Mouse (Mus musculus): ENCODE data around the gene Smpd3.

The Smpd3 gene

DNA sequence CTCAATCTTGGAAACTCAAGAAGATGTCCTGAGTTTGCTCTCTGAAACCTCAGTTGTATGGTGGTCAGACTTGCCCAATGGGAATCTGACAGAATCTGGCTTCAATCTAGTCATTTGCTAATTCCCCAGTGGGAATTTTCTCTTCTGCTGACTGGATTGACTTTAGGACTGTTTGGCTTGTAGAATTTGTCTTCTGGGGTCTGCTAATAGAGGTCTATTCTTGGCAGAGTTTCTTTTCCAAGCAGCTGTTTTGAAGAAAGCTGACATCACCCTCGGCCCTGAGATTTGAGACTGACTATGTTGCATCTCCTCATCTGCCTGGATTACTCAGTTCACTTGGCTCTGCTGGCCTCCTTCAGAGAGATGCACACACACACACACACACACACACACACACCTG lies 38.9 kb downstream of the Smpd3 start:
- ATAC-seq (ENCODE audit: insufficient number of reproducible peaks, low FRiP score, low TSS enrichment) = no peak

DNA sequence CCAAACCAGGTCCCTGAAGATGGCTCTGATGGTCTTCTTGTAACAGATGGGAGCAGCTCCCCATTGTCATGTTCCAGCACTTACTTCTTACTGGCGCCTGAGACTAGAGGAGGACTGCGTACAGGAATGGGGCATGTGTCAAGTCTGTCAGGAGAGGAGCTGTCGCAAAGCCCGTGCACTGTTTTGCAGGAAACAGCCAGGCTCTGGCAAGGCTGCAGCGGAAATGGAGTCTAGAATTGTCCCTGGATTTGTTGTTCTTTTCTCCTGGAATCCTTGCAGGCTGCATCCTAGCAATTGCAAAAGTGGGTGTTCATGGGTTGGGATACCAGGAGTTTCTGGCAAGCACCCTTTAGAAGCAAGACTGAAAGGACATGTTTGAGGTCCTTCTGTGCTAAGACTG lies 39.5 kb downstream of the Smpd3 start:
- no peak for ATAC-seq (ENCODE audit: insufficient number of reproducible peaks, low FRiP score, low TSS enrichment)

DNA sequence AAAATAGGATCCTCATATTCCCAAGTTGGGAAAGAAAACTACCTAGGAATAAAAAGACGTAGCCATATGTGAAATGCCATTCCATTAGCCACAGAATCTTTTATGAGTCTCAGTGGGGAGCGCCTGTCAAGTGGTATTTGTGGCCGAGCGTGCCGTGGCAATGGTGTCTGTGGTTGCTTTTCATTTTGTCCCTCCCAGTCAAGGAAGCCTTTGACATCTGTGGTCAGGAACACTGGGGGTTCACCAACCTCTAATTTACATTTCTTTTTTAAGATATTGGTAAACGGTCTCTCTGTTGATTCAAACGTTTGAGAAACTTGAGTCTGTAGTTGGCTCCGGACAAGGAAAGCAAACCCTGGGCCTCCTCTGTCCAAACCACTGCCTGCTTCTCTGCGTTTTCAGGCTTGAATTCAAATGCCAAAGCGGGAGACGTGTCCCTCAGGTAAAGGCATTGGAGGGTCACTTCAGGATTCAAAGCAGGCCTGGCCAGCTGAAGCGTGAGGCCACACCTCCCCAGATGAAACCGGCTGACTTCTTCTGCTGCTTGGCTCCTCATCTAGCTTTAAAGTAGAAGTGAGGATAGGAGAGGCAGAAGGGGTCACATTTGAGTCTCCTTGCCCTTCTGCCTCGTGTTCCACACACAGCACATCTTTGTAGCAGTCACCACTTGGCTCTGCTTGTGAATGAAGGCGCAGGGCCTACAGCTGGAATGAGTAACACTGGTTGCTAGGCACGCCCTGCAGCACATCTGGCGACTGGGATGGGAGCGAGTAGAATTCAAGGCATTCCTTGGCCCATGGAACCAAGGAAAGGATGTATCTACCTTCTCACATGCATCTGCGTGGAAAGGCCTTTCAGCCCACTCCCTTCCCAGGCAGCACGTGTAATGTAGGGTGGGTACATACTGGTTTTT lies 45.0 kb downstream of the Smpd3 start:
- no peak for ATAC-seq (ENCODE audit: insufficient number of reproducible peaks, low FRiP score, low TSS enrichment)

DNA sequence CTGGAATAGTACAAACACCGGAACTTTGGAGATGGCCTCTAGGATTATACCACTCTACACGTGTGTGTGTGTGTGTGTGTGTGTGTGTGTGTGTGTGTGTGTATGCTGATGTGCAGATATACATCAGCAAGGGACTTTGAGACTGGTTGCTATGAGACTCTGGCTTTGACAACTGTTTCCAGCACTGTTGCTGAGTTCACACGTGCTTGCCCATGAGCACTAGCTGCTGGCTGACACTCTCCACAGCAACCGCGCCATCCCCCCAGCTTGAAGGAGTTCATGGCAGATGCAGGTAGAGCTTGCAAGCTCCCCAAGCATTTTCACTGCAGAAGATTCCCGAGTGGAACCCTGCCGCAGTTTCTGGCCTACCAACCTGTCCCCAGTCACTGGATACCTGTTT lies 48.3 kb downstream of the Smpd3 start:
- no peak for ATAC-seq (ENCODE audit: insufficient number of reproducible peaks, low FRiP score, low TSS enrichment)

DNA sequence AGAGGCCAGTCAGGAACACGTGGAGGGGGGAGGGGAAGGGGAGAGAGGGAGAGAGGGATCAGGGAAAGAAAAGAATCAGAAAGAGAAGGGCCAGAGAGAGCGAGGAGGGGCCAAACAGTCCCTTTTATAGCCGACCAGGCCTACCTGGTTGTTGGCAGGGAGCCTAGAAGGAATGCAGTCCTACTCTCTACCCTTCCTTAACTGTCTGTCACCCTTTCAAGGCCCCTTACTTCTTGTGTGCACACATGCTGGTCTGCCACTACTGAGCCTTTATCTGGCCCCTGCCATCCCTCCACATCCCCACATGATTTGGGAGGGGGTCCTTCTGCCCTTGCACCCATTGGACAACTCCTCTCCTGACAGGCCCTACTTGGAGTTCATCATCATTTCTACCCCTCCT lies 49.1 kb downstream of the Smpd3 start:
- ATAC-seq (ENCODE audit: insufficient number of reproducible peaks, low FRiP score, low TSS enrichment) = no peak

DNA sequence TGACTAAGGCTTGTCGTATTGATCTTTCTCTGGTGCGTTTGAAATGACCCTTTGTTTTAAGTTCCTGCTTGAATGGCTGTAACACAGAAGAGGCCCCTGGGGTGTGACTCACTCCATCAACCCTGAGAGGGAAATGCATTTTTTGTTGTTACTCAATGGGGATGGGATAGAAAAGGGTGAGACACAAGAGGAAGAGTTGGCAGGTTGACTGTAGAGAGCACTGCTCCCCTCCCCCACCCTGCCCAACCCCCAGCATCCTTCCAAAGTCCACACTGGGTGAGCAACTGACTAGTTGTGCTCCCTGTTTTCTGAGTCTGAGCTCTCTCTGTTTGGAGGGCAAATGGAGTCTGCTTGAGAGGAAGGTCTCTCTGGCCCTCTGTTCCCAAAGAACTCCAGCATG lies 50.3 kb downstream of the Smpd3 start:
- ATAC-seq (ENCODE audit: insufficient number of reproducible peaks, low FRiP score, low TSS enrichment) = no peak

DNA sequence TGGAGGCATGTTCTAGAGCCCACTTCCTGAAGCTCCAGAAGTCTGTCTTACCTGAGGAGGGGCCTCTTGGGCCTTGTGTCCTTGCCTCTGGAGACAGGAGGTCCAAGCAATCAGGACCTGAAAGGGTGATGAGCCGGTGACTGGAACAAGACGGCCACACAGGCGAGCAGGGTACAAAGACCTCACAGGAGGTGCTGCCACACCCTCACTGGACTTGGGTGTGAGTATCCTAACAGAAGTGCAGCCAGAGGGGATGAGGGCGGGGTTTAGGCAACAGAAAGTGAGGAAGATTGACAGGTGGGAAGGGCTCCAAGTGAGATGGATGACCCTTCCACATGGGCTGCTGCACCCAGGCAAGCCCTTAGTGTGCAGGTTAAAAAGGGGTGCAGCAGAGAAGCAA lies 56.9 kb downstream of the Smpd3 start:
- ATAC-seq (ENCODE audit: insufficient number of reproducible peaks, low FRiP score, low TSS enrichment) = no peak

DNA sequence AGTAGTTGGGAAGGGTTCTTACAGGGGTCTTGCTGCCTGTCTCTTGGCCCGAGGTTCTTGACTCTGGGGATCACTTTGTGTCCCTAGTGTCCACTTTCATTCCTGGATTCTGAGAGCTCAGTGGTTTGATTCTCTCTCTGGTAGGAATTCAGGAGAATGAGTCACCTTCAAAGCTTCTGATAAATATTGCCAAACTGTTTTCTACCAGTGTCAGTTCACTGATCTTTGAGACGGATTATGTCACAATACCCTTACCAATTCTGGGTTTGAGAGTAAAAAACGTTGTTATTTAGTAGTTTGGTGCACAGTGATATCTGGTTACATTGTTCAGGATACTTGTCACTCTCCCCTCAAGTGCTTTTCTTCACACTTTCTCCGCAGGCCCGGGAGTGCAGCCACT lies 57.6 kb downstream of the Smpd3 start:
- ATAC-seq (ENCODE audit: insufficient number of reproducible peaks, low FRiP score, low TSS enrichment) = no peak

DNA sequence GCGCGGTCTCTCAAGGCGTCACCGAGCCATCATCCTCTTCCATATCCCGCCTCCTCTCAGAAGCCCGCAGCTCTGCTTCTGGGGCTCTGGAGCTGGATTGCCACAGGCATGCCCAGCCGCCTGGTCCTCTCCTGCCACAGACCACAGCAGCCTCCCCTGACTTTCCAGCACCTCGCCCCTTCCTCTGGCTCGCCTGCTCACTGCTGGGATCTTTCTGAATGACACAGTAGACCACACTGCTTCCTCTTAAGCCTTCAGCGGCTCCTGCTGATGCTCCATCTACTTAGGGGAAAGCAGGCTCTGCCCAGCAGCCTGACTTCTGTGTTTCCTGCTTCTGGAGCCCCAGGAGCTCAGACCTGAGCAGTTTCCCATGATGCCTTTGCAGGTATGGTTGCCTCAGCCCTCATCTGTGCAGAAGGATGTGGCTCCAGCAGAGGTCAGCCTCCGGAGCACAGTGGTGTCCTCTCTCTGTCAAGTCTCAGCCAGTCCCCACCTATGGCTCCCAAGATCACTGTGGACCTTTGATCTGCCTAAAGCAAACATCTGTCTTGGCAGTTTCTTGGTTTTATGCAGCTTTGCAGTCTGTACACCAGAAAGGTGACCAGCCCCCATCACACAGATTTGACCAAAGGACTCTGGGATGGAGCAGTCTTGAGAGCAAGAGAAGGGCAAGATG lies 59.3 kb downstream of the Smpd3 start:
- no peak for ATAC-seq (ENCODE audit: insufficient number of reproducible peaks, low FRiP score, low TSS enrichment)

DNA sequence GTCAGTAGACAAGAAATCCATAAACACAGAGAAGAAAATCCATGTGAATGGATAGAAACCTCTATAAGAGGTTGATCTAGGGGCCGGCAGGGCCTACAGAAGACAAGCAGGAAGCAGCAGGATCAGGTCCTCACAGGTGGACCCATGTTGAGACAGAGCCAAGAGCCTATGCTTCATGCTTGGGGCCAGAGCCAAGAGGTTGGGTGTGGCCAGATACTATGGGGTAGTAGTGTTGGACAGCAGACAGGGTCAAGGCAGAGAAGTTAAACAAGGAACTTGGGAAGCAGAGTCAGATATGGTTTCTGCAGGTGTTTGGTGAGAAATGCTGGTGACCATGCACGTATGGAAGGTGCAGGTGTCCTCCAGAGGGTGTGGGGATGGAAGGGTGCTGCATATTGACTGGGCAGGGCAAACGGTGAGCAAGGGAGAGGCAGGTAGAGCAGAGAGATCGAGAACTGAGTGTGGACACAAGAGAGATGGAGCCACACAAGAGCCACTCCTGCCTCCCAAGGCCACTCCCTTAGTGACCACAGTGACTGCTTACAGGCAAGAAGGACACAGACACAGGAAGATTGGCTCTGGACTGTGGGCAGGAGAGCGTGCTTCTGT lies 61.0 kb downstream of the Smpd3 start:
- ATAC-seq (ENCODE audit: insufficient number of reproducible peaks, low FRiP score, low TSS enrichment) = no peak

DNA sequence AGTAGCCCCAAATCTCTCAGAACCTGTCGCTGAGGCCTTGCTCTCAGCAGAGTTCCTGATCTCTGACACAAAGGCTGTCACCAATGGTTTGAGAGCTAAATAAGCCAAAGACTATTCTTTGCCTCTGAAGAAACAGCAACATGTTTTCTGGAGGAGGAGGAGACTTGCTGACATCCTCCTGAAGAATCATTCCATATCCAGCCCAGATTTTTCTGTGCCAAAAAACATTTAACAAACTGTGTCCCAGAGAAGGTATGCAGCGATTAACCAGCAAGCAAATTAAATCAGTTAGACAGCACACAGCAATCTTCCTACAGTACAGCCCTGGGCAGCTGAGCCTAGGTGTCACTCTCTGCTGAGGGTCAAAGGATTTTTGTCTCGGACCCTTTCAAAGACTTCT lies 64.3 kb downstream of the Smpd3 start:
- no peak for ATAC-seq (ENCODE audit: insufficient number of reproducible peaks, low FRiP score, low TSS enrichment)

DNA sequence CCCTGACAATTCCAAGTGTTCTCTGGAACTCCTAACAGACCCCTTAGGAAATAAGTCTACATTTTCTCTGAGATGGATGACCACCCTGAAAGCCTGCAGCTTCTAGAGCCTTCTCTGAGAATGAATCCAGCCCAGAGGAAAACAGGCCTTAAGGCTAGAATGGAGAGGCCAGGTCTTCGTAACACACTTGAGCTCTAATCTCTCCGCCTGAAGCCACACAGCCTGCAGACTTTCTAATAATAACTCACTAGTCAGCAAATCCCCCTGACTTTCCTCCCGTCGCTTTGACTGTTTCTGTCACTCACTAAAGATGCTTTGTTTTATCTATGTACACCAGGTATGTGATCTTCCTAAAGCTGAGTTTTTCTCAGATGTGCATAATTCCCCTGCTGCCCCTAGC lies 66.4 kb downstream of the Smpd3 start:
- ATAC-seq (ENCODE audit: insufficient number of reproducible peaks, low FRiP score, low TSS enrichment) = no peak

DNA sequence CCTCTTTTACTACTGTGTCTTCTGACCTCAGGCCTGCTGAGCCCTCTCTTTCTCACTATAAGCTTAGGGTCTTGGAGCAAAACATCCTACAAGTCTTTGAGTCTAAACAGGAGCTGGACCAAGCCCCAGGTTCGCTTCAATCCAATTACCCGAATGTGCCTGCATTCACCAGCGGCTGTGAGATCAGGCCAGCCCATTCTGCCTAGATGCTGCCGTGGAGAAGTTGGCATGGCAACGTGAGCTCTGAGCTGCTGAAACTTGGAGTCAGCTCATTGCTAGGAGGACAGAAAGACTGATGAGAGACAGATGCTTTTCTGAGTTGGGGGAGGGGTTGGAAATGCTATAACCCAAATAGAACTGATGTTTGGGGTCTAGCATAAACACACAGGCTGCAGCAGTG lies 67.0 kb downstream of the Smpd3 start:
- ATAC-seq (ENCODE audit: insufficient number of reproducible peaks, low FRiP score, low TSS enrichment) = no peak

DNA sequence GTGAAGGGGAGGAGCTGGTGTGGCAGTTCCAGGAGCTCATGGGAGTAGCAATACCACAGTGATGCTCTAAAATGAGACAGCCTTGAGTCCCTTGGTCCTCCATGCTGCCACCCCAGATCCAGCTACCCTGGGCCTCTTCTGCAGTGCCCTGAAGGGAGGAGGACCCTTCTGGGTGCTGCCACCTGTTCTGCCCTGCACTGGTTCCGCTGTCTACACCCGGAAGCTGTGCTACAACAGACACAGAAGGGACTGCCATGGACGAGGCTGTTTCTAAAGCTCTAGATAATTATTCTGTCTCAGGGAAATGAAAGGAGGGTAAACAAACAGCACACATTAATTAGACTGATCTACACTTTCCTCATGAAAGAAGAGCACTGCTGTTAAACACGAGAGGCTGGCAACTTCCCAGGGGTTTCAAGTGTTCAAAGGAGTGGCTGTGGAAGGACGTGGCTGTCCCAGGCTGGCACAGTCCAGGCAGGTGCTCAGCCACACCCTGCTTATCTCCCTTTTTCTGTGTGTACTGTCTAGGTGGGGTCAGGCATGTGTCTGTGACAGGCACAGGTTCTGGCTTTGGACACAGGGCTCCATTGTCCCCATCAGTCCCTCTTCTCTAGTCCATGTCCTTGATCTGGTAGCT lies 69.0 kb downstream of the Smpd3 start:
- no peak for ATAC-seq (ENCODE audit: insufficient number of reproducible peaks, low FRiP score, low TSS enrichment)

DNA sequence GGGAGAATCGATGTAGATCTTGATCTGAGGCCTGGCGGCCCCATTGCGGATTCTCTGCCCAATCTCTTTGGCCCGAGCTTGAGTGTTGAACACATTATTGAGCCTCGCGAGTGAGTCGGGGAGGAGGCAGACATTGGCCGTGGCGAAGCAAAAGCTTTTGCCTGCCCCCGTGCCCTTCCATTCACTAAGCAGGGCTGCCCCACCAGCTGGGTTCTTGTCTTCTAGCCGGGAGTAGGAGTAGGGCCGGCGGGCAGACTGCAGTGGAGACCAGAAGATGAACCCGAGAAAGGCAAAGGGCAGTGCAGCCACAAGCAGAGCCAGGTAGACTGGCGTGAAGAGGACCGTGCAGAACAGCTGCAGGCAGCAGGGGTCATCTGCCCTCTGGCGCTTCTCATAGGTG lies 72.4 kb downstream of the Smpd3 start:
- ATAC-seq (ENCODE audit: insufficient number of reproducible peaks, low FRiP score, low TSS enrichment) = no peak

DNA sequence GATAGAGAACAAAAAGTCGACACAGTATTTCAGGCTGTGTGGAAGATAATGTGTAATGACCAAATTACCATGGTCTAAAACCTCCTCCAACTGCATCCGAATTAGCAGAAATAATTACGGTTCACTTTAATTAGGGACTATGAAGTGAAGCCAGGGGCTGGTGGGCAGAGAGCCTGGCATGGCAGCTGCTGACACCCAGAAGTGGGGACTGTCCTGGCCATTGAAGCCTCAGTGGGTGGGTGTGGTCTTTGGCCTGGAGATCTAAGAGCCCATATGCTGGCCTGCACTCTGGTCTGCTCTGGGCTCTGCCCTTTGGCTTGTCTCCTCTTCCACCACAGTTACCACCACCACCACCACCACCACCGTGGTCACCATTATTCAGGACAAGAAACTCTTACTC lies 73.9 kb downstream of the Smpd3 start:
- no peak for ATAC-seq (ENCODE audit: insufficient number of reproducible peaks, low FRiP score, low TSS enrichment)

DNA sequence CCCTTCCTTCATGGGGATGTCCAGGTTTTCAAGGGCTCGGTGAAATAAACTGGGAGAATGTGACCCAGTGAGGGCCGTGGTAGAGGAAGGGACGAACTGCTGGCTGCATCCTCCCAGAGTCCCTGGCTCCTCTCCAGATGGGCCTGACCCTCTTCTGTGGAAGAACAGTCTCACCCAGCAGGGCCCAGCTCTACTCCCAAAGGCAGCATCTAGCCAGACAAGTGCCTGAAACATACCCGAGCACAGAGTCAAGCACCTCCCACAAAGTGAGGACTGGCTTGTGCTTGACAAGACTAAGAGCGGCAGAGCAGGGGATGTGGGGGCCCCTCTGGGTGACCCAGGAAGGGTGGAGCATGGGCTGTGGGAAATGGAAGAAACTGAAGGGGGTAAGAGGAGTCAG lies 75.4 kb downstream of the Smpd3 start:
- ATAC-seq (ENCODE audit: insufficient number of reproducible peaks, low FRiP score, low TSS enrichment) = no peak

DNA sequence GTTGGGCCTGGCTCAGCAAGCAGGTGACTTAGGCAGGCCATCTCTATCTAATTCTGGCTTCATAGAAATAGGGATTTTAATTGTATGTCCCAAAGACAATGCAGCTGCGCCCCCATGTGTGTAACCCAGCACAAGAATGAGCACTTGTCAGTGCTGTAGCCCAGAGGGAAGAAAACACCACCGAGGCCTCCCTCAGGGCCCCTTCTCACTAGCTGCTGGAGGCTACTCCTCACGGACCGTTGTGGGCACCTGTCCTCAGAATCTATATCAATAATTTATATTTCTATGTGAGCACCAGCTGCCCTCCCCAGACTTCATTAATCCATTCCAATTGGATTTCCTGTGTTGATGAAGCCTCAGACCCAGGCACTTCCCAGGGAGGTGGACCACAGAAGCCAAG lies 76.9 kb downstream of the Smpd3 start:
- ATAC-seq (ENCODE audit: insufficient number of reproducible peaks, low FRiP score, low TSS enrichment) = no peak

DNA sequence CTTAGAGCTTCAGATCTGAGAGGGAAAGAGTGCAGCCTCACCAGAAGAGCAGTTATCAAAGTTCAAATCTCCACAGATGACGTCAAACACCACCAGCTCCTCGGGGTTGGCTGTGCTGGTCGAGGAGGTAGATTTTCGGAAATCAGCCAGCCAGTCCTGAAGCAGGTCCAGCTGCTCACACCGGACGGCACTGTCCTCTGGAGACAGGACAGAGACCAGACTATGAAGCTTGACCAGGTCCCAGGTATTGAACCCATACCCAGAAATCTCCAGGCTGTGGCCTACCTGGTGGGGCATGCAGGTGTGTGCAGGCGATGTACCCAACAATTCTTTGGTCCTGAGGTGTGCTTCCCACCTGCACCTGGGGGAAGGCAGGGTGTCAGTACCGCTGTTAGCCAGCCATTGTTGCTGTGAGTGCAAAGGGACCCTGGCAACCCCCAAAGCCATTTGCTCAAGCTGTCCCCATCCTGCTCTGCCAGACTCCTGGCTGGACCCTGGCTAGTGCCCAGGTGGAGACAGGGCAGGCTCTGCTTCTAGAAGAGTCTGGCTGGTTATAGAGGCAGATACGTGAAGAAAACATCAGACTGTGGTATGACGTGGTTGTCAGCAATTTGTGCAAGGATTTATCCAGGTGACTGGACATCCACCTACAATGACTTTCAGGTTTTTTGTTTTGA lies 78.1 kb downstream of the Smpd3 start:
- peak; percentile 67; the same call in 1 of the 2 replicates for ATAC-seq (ENCODE audit: insufficient number of reproducible peaks, low FRiP score, low TSS enrichment)

DNA sequence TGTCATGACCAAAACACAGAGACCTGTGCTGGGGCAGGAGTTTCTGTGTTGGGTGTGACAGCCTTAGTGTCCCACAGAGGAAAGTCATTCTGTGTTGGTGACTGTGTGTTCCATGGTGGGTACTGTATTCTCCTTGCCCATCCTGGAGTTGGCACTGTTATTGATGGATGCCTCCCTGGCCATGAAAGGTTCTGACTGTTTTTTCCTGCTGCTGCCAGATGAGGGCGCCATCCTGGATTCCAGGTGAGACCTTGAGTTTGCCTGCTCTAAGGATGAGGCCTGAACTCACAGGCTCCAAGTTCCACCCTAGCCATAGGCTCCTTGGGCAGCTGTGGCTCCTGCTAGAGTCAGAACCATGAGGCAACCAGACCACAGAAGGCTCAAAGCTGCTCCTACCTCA lies 79.6 kb downstream of the Smpd3 start:
- ATAC-seq (ENCODE audit: insufficient number of reproducible peaks, low FRiP score, low TSS enrichment) = no peak

DNA sequence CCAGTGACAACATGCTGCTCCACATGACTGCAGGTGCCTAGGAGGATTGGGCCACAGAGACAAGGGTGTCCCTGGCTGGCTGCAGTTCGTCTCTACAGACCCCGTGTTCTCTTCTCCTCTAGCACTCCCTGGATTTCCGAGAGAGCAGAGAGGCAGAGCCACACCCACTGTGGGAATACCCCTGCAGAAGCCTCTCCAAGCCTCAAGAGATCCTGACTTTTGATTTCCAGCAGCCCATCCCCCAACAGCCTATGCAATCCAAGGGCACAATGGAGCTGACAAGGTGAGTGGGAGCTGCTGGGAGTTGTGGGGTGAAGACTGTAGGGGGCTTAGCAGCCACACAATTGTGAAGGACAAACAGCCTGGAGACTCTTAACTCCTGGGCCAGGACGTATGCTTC lies 87.6 kb downstream of the Smpd3 start:
- ATAC-seq (ENCODE audit: insufficient number of reproducible peaks, low FRiP score, low TSS enrichment) = no peak

Measured in cerebellum, adult (tissue).